Mouse (Mus musculus): ENCODE results near the gene Sh3bp2. TPM values are rescaled to one million over a fixed set of nuclear protein-coding genes. Genes with fewer than 3 reads are reported as not detected.

Sh3bp2 gene
- 37.6 and 43.7 TPM in 2 replicates for total RNA-seq (2014; rRNA removed)
- polyA plus RNA-seq (2015; fragmentation: Nextera tagmentation; extraction: Ambion mirVana) = 21.5 and 21.8 TPM in 2 replicates

DNA sequence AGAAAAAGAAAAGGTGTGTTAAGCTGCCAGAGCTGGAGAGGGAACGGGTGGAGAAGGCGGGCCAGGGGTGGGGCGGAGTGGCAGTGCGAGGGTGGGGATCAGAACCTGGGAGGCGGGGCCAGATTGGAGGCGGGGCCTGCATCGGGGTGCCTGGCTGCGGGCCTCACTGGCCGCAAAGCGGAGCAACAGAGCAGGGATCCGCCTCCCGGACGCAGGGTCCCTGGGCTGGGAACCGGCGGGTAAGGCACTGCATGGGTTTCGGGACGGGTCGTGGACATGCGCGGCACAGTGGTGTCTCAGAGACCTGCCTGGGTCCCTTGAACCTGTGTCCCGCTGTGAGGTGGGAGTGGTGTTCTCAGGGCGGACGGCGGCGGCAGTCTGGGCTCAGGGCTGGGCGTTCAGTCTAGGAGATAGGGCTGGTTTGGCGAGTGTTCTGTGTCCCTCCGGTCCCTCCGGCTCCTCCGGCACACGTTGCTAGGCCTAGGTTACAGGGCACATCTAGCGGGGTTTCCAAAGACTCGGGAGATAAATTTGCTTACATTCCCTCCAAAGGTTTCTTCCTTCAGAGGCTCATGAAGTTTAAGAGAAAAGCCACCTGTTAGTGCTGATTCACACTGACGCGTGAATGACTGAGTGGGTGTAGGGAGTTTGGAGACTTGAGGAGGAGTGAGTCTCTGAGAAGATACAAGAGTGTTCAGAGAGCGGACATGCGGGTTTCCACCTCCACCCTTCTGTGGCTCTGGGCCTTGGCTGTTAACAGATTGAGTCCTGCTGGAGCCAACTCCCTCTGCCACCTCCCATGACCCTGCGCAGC is at the start of gene Sh3bp2:
Gene Sh3bp2 (plus strand): TSS at position 176 of the 814 bp plus-strand sequence.
- Histone ChIP-seq H3K4me3 (ENCODE audit: low read depth, low read length) (peak within 1 kb of the TSS; percentile 41), H3K27ac (ENCODE audit: low read depth, low read length) (no peak within 1 kb of the TSS), H3K9ac (peak within 1 kb of the TSS; percentile 52; the same call in 1 of the 2 replicates), H3K4me1 (ENCODE audit: insufficient read depth) (no peaks in the 10 kb centered on the region), H3K9me3 (ENCODE audit: low read length) (no peaks in the 10 kb centered on the region), H3K27me3 (ENCODE audit: insufficient read depth, low read length) (no peaks in the 10 kb centered on the region), H3K4me2 (ENCODE audit: low read depth) (peak within 1 kb of the TSS; percentile 72), H3K36me3 (ENCODE audit: insufficient read depth) (no peaks in the 10 kb centered on the region)
- DNase-seq (peak; percentile 51), ATAC-seq (peak; percentile 94)
- no peak for TF ChIP-seq CTCF (IDR thresholded peaks at IDR 0.05; ENCODE audit: low read depth)
- WGBS = 2% methylated on average over 38 of the region's 38 CpGs

DNA sequence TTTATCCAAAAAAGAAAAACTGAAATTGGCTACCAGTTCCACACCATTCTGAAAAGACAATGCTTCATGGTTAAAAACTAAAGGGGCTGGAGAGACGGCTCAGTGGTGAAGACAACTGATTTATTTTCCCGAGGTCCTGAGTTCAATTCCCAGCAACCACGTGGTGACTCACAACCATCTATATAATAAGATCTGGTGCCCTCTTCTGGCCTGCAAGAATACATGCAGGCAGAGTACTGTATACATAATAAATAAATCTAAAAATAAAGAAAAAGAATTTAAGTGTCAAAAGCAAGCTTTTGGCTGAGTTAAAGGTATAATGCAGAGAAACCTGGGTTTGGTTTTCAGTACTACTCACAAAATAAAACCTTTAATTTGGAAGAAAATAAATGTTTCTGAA is 44.7 kb upstream of the Sh3bp2 start:
- Histone ChIP-seq H3K27me3 (ENCODE audit: insufficient read depth, low read length) (no peaks in the 10 kb centered on the region), H3K9me3 (ENCODE audit: low read length) (no peaks in the 10 kb centered on the region), H3K4me2 (ENCODE audit: low read depth) (no peak overlapping the region), H3K9ac (no peak overlapping the region), H3K36me3 (ENCODE audit: insufficient read depth) (peaks cover 78% of the 10 kb centered on the region), H3K4me1 (ENCODE audit: insufficient read depth) (no peaks in the 10 kb centered on the region), H3K27ac (ENCODE audit: low read depth, low read length) (no peak overlapping the region), H3K4me3 (ENCODE audit: low read depth, low read length) (no peak overlapping the region)
- TF ChIP-seq CTCF (IDR thresholded peaks at IDR 0.05; ENCODE audit: low read depth) = peak; percentile 7; the same call in 1 of the 2 replicates
- ATAC-seq (no peak), DNase-seq (no peak)
- WGBS = 84% methylated on average over 3 of the region's 3 CpGs

DNA sequence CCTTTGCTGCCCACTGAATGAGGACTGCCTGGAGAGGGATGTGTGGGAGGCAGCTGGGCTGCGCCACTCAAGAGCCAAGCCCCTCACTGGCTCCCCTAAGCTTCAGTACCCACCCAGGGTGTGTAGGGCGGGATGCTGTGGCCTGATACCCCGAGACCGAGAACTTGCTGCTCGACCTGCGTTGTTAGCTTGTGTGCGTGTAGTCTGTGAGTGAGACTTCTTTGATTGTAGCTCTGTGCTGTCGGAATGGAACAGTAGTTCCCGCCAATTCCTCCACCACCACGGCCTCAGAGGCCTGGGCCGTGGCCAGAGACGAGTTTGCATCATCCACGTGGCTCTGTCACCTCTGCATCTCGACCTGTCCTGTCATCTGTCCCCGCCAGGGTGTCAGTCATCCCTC is 39.9 kb upstream of the Sh3bp2 start:
- Histone ChIP-seq H3K27me3 (ENCODE audit: insufficient read depth, low read length) (no peaks in the 10 kb centered on the region), H3K4me2 (ENCODE audit: low read depth) (no peak overlapping the region), H3K9me3 (ENCODE audit: low read length) (no peaks in the 10 kb centered on the region), H3K4me3 (ENCODE audit: low read depth, low read length) (no peak overlapping the region), H3K36me3 (ENCODE audit: insufficient read depth) (peaks cover 52% of the 10 kb centered on the region), H3K9ac (no peak overlapping the region), H3K27ac (ENCODE audit: low read depth, low read length) (no peak overlapping the region), H3K4me1 (ENCODE audit: insufficient read depth) (no peaks in the 10 kb centered on the region)
- DNase-seq (no peak), ATAC-seq (no peak)
- 92% methylated on average over 15 of the region's 15 CpGs for WGBS
- no peak for TF ChIP-seq CTCF (IDR thresholded peaks at IDR 0.05; ENCODE audit: low read depth)

DNA sequence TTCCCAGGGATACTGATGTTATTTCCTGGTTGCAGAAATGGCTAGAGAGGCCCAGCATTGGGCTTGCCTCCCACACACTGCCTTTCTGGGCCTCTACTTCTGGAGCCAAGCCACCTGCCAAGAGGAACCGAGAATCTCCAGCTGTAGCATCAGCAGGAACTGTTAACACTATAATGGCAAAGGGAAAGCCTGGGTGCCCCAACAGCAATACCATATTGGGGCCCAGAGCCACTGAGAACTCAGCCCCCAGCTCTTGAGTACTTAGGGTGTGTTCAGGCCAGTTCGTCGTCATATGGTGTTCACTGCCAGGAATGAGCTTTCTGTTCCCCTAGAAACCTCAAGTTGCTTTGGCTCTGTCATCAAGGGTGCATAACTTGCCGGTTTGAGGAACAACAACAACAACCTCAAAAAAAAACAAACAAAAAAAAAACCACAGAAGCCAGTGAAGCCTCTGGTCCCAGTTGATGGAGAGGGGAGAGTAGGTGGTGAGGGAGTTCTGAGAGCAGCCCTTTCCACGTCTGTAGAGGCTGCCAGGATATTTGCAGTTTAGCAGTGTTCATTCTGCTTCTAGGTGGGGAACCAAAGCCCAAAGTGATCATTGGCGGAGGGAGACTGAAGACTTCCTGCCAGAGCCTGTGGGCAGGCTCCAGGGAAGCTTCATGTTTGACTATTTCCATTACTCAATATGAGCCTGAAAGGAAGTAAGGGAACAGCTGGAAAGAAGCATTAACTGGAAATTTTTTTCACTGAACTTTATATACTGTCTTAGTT is 38.1 kb upstream of the Sh3bp2 start:
- Histone ChIP-seq H3K4me3 (ENCODE audit: low read depth, low read length) (no peak overlapping the region), H3K9ac (no peak overlapping the region), H3K27me3 (ENCODE audit: insufficient read depth, low read length) (no peaks in the 10 kb centered on the region), H3K9me3 (ENCODE audit: low read length) (no peaks in the 10 kb centered on the region), H3K27ac (ENCODE audit: low read depth, low read length) (no peak overlapping the region), H3K4me2 (ENCODE audit: low read depth) (no peak overlapping the region), H3K36me3 (ENCODE audit: insufficient read depth) (peaks cover 37% of the 10 kb centered on the region), H3K4me1 (ENCODE audit: insufficient read depth) (no peaks in the 10 kb centered on the region)
- ATAC-seq (no peak), DNase-seq (no peak)
- TF ChIP-seq CTCF (IDR thresholded peaks at IDR 0.05; ENCODE audit: low read depth) = no peak
- 71% methylated on average over 6 of the region's 6 CpGs for WGBS

DNA sequence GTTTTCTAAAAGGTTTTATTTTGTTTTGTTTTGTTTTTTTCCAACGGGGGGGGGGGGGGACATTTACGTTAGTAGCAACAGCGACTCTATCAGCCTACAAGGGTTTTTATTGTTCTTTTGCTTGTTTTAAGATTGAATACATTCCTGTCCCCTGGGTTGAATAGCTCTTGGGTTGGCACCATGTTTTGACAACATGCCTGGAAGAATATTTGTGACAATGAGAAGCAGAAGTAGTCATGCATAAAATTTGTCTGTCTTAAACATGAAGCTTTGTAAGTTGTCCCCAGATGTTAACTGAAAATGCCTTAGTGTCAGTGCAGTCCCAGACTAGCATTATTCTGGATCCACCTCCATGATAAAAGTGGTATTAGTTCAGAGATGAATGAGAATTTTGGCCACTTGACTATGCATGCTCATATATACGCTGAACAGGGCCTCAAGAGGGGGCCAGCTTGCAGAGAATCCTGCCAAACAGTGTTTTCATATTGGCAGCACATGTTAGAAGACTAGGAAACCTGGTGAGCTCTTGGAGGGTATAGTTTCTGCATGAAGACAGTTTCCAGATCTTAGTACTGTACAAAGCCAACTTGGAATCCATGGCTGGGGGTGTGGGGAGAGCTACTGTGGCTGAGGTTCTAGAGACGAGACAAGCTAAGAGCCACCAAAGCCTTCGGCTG is 36.8 kb upstream of the Sh3bp2 start:
- DNase-seq = peak; percentile 66
- Histone ChIP-seq H3K9me3 (ENCODE audit: low read length) (no peaks in the 10 kb centered on the region), H3K4me2 (ENCODE audit: low read depth) (no peak overlapping the region), H3K4me3 (ENCODE audit: low read depth, low read length) (no peak overlapping the region), H3K9ac (no peak overlapping the region), H3K27me3 (ENCODE audit: insufficient read depth, low read length) (no peaks in the 10 kb centered on the region), H3K4me1 (ENCODE audit: insufficient read depth) (no peaks in the 10 kb centered on the region), H3K27ac (ENCODE audit: low read depth, low read length) (peak overlapping the region; percentile 15; the same call in 1 of the 2 replicates), H3K36me3 (ENCODE audit: insufficient read depth) (peaks cover 33% of the 10 kb centered on the region)
- 63% methylated on average over 6 of the region's 6 CpGs for WGBS
- ATAC-seq = peak; percentile 67
- no peak for TF ChIP-seq CTCF (IDR thresholded peaks at IDR 0.05; ENCODE audit: low read depth)

DNA sequence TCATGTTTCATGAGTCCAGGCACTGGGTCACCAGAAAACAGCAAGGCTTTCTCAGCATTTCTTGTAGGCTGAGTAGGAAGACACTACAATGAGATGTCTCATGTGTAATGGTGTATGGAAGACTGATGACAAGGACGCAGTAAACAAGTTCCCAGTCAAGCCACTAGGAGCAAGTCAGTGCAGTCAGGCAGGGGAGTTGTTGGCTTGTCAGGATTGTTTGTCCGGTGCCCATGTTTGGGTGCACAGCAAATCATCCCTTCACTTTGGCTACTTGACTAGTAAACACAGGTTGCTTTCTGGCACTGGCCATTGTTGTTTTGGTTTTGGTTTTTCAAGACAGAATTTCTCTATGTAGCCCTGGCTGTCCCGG is 36.2 kb upstream of the Sh3bp2 start:
- Histone ChIP-seq H3K4me3 (ENCODE audit: low read depth, low read length) (no peak overlapping the region), H3K4me1 (ENCODE audit: insufficient read depth) (no peaks in the 10 kb centered on the region), H3K27me3 (ENCODE audit: insufficient read depth, low read length) (no peaks in the 10 kb centered on the region), H3K36me3 (ENCODE audit: insufficient read depth) (peaks cover 28% of the 10 kb centered on the region), H3K9ac (no peak overlapping the region), H3K4me2 (ENCODE audit: low read depth) (no peak overlapping the region), H3K27ac (ENCODE audit: low read depth, low read length) (peak overlapping the region; percentile 15; the same call in 1 of the 2 replicates), H3K9me3 (ENCODE audit: low read length) (no peaks in the 10 kb centered on the region)
- peak; percentile 29 for ATAC-seq
- 77% methylated on average over 3 of the region's 3 CpGs for WGBS
- TF ChIP-seq CTCF (IDR thresholded peaks at IDR 0.05; ENCODE audit: low read depth) = peak; percentile 40
- no peak for DNase-seq
